Mouse (Mus musculus) ES-E14 (cell line): ENCODE data around the gene Cend1.

Experiments
- CHD2 ChIP-seq: IDR thresholded peaks from 2 replicates; pipeline ENCODE4 v1.6.1; 2014; ENCODE audit warnings: mild to moderate bottlenecking, low read depth, low read length, inconsistent platforms
- HCFC1 ChIP-seq: IDR thresholded peaks from 2 replicates; pipeline ENCODE4 v1.6.1; 2012; ENCODE audit warnings: low read length, inconsistent platforms, borderline replicate concordance; ENCODE audit not compliant: insufficient read depth
- MAFK ChIP-seq: IDR thresholded peaks from 2 replicates; pipeline ENCODE4 v1.6.1; 2014; ENCODE audit warnings: mild to moderate bottlenecking, low read depth, low read length, inconsistent platforms; ENCODE audit not compliant: insufficient read depth
- ZC3H11A ChIP-seq: IDR thresholded peaks from 2 replicates; pipeline ENCODE4 v1.6.1; 2012; ENCODE audit warnings: low read depth, mild to moderate bottlenecking, inconsistent platforms, low read length, borderline replicate concordance
- ZNF384 ChIP-seq: IDR thresholded peaks from 2 replicates; pipeline ENCODE4 v1.6.1; 2012; ENCODE audit warnings: low read depth, low read length, inconsistent platforms

- TF ChIP-seq HCFC1 (no peak), ZC3H11A (no peak), ZNF384 (no peak), CHD2 (no peak), MAFK (no peak)
Observed at GRCm38 (mm10) chr7:141478270-141478748, 49.0 kb upstream of the Cend1 start.
